Mouse (Mus musculus) ES-Bruce4 (cell line): ENCODE data around the gene Gm32742. TPM values are rescaled to one million over a fixed set of nuclear protein-coding genes. Genes with fewer than 3 reads are reported as not detected.

Source experiments
- H3K27ac ChIP-seq: 2 replicates; pipeline ENCODE4 v1.5.1; 2012; ENCODE audit warnings: low read length, inconsistent platforms; ENCODE audit not compliant: insufficient read depth
- H3K27me3 ChIP-seq: 2 replicates; pipeline ENCODE4 v1.6.1; 2012; ENCODE audit warnings: mild to moderate bottlenecking, low read length, inconsistent platforms; ENCODE audit not compliant: control insufficient read depth, poor library complexity, insufficient read depth, severe bottlenecking
- H3K36me3 ChIP-seq: 2 replicates; pipeline ENCODE4 v1.6.1; 2012; ENCODE audit warnings: inconsistent platforms, mild to moderate bottlenecking, low read length, moderate library complexity; ENCODE audit not compliant: control insufficient read depth, poor library complexity, insufficient read depth, severe bottlenecking
- H3K4me1 ChIP-seq: one replicate; pipeline ENCODE4 v1.8.1; 2011; ENCODE audit warnings: low read length; ENCODE audit not compliant: control insufficient read depth, insufficient read depth
- H3K4me3 ChIP-seq: 2 replicates; pipeline ENCODE4 v1.5.1; 2011; ENCODE audit warnings: low read depth, mild to moderate bottlenecking, low read length
- H3K9ac ChIP-seq: 2 replicates; pipeline ENCODE4 v1.6.1; 2012; ENCODE audit warnings: low read depth, mild to moderate bottlenecking, inconsistent platforms; ENCODE audit not compliant: poor library complexity, severe bottlenecking
- H3K9me3 ChIP-seq: replicated peaks from 2 replicates; pipeline ENCODE4 v1.6.1; 2012; ENCODE audit warnings: mild to moderate bottlenecking, low read length, inconsistent platforms; ENCODE audit not compliant: control insufficient read depth, poor library complexity, insufficient read depth, severe bottlenecking
- CTCF ChIP-seq: IDR thresholded peaks from one replicate; pipeline ENCODE4 v1.8.1; 2011; ENCODE audit warnings: low read depth, low read length
- EP300 ChIP-seq: IDR thresholded peaks from 2 replicates; pipeline ENCODE4 v1.6.1; 2011; ENCODE audit warnings: low read depth, low read length; ENCODE audit not compliant: insufficient read depth
- POLR2A ChIP-seq: IDR thresholded peaks from one replicate; pipeline ENCODE4 v1.8.1; 2011; ENCODE audit warnings: low read length; ENCODE audit not compliant: insufficient read depth
- polyA plus RNA-seq: library from polyadenylated mRNA; stranded (reverse); fragments of >200 nt; gene quantifications from 2 replicates; pipeline ENCODE4 v1.2.4, GENCODE M21; 2011; ENCODE audit warnings: low read depth; ENCODE audit not compliant: missing spikeins, insufficient read depth, insufficient read length

Gene Gm32742
- polyA plus RNA-seq, 1 experiment: not detected

GRCm38 (mm10) chr9:51101756-51102425 lies 63.4 kb downstream of the Gm32742 start, which contains the start of gene 4833427G06Rik:
Gene 4833427G06Rik, minus strand, starts transcription at chr9:51102078.
- H3K9ac ChIP-seq: no peak within 1 kb of the TSS
- peak within 1 kb of the TSS; percentile 28; the same call in 1 of the 2 replicates for H3K4me3 ChIP-seq
- no peak within 1 kb of the TSS for H3K27ac ChIP-seq
- TF ChIP-seq POLR2A (no peak), CTCF (no peak), EP300 (no peak)
- peaks cover 3% of the 10 kb centered on the region; the same call in 1 of the 2 replicates for H3K27me3 ChIP-seq
- no peaks in the 10 kb centered on the region for H3K36me3 ChIP-seq
- peaks cover 2% of the 10 kb centered on the region for H3K4me1 ChIP-seq
- H3K9me3 ChIP-seq: no peaks in the 10 kb centered on the region; the same call in 1 of the 2 replicates

GRCm38 (mm10) chr9:51096306-51096705 lies 69.0 kb downstream of the Gm32742 start:
- TF ChIP-seq CTCF (no peak), POLR2A (no peak), EP300 (no peak)
- Histone ChIP-seq H3K9me3 (no peaks in the 10 kb centered on the region), H3K4me3 (no peak overlapping the region), H3K27ac (no peak overlapping the region), H3K36me3 (no peaks in the 10 kb centered on the region), H3K9ac (no peak overlapping the region), H3K27me3 (no peaks in the 10 kb centered on the region; the same call in 1 of the 2 replicates), H3K4me1 (no peaks in the 10 kb centered on the region)

- no peaks in the 10 kb centered on the region for H3K9me3 ChIP-seq
- H3K4me1 ChIP-seq: no peaks in the 10 kb centered on the region
- TF ChIP-seq EP300: no peak
- no peak for TF ChIP-seq CTCF
- TF ChIP-seq POLR2A: no peak
- H3K4me3 ChIP-seq: no peak overlapping the region
- H3K27ac ChIP-seq: no peak overlapping the region
- H3K27me3 ChIP-seq: no peaks in the 10 kb centered on the region
- no peak overlapping the region for H3K9ac ChIP-seq
- H3K36me3 ChIP-seq: no peaks in the 10 kb centered on the region
Observed at GRCm38 (mm10) chr9:51093697-51094096, 71.6 kb downstream of the Gm32742 start.

GRCm38 (mm10) chr9:51081614-51082013 lies 83.7 kb downstream of the Gm32742 start:
- Histone ChIP-seq H3K36me3 (no peaks in the 10 kb centered on the region), H3K27ac (no peak overlapping the region)
- TF ChIP-seq POLR2A (no peak), EP300 (no peak)

More at GRCm38 (mm10) chr9:51081614-51082013, 83.7 kb downstream of the Gm32742 start:
- Histone ChIP-seq H3K9me3 (no peaks in the 10 kb centered on the region), H3K4me3 (no peak overlapping the region), H3K27me3 (no peaks in the 10 kb centered on the region), H3K4me1 (no peaks in the 10 kb centered on the region), H3K9ac (no peak overlapping the region)

Other genes starting within 250 kb of the Gm32742 start
- gene Sik2, start 156.4 kb downstream of the Gm32742 start, polyA plus RNA-seq: 13.5 and 14.9 TPM in 2 replicates
- gene Btg4, start 104.6 kb downstream of the Gm32742 start, polyA plus RNA-seq: not detected in 2 replicates
- 2.7 and 3.3 TPM in 2 replicates for gene Layn, start 88.4 kb downstream of the Gm32742 start, polyA plus RNA-seq
- not detected in 2 replicates for gene 4833427G06Rik, start 63.4 kb downstream of the Gm32742 start, polyA plus RNA-seq
- not detected in 2 replicates for gene Pou2af1, start 48.2 kb upstream of the Gm32742 start, polyA plus RNA-seq
- gene Colca2, start 113.1 kb upstream of the Gm32742 start, polyA plus RNA-seq: 0.48 and 0.53 TPM in 2 replicates
- gene 1810046K07Rik, start 163.4 kb upstream of the Gm32742 start, polyA plus RNA-seq: not detected in 2 replicates